Mouse (Mus musculus) megakaryocyte, adult 5-6 weeks (primary cell): ENCODE measurements around the gene Iffo2. TPM values are rescaled to one million over a fixed set of nuclear protein-coding genes. Genes with fewer than 3 reads are reported as not detected.

Source experiments
- ATAC-seq: 2 replicates; pipeline ENCODE4 v1.8.0; 2016; ENCODE audit warnings: mild to moderate bottlenecking, inconsistent platforms; ENCODE audit not compliant: poor library complexity, severe bottlenecking
- total RNA-seq, 2 experiments: library from RNA; stranded (forward) in 1 of 2; stranded (reverse) in 1 of 2; fragments of 153-499, 151-499 nt in 1 of 2; fragments of 221-1000, 200-1000 nt in 1 of 2; gene quantifications; 2 replicates each; pipeline versions ENCODE4 v1.2.3 to v1.2.4; 2015 to 2017

Gene Iffo2
- total RNA-seq, 2 experiments from 2014 or later: 0.83 to 2.1 TPM

DNA sequence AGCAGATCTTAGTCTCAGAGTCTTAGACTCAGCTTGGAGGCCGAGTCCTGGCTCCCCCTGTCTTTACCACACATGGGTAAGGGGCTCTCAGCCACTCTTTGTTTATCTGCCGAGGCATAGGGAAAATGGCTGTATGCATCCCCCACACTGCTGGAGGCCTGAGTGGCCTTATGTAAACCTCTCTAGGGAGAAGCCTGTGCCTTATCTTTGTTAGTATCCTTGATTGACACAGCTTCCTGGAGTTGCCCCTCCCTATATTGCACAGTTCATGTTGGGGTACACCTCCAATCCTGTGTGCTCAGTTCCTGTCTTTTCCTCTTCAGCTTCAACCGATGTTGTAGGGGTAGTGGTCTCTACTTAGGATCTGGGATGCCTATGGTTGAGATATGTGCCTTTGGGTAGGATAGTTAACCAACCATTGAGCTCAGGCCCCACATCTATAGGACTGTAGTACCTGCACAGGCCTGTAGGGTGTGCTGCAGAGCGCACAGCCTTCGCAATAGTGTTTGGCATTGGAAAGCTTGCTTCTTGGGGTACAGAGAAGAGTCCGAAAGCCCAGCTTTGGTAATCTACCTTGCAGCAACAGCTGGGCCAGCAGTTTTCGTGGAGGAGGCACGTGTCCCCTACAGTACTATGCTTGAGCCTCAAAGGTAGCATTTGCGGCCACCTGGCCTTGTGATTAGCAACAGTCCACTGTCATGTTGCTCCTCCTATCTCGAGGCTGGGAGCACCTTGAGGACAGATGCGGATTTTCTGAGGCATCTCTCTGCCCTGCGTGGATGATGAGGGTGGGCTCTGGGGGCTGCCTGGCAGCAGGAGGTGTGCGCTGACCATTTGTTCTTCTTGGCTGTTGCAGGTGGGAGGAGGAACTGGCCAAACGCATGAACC, 72.3 kb downstream of the Iffo2 start, which contains the start of gene Gm21969:
Gm21969 (plus strand) TSS at position 830 of the 888 bp plus-strand sequence.
- peak; percentile 78 for ATAC-seq

DNA sequence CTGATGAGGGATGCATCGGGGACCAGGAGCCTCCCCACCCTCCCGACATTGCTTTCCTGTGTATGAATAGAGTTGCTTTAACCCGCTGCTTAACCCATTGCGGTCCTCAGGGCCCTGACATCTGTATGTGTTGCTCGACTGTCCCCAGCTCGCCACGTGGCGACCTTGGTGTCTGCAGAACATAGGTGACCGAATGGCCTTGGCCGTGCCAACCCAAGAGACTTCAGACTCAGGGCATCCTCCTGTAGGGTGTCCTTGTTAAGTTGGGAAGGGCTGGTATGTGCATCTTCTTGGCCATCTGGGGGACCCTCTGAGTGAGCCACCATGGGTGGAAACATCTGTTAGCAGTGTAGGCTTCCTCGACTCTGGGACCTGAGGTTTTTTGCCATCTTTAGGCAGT, 74.9 kb downstream of the Iffo2 start:
- ATAC-seq: no peak

DNA sequence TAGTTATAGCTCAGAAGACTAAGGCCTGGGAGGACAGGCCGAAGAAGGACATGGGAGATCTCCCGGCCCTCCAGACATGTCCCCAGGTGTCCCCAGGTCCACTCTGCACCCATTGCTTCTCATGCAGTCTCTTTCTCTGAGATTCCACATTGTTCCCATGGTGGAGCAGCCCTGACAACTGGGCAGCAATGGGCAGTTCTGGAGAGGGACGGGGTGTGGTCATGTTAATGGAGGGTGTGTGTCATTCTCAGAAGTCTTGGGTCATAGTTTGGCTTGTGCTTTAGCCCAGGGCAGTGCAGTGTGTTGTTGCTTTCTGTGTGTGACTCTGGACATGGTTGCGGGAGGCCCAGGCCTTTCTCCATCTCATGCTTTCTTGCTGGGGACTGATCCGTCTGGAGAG, 76.4 kb downstream of the Iffo2 start:
- ATAC-seq: no peak

DNA sequence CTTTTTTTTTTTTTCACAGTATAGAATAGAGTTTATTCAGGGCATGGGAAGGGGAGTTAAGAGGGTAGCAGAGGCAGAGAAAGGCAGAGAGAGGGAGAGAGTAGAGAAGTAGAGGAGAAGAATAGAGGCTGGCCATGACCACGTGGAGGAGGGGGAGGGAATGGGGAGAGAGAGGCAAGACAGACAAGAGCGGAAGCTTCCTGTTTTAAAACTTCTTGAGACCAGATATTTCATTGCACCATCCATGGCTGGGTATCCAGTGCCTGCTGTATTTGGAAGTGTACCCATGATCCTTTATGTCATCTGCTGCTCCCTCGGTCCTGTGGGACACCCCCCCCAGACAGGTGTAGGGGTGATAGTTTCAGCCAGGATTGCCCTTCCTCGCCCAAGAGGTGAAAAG, 78.6 kb downstream of the Iffo2 start:
- peak; percentile 65 for ATAC-seq

DNA sequence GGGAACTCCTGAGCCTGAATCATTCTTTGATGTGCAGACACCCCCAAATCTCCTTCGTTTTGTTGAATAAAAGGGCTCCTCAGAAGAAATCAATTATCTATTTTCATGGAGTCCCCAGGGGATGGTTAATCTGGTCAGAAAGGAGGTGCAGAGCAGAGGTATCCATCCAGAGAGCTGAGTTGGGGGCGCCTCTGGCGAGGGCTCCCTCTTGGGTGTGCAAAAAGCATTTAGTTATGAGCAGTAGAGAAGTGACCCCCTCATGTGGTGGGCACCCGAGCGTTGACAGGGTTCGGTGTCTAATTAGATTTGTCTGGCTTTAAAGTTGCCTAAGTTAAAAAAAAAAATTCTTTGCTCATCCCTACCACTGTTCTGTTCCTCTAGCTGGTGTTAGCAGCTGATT, 80.6 kb downstream of the Iffo2 start:
- ATAC-seq: no peak

DNA sequence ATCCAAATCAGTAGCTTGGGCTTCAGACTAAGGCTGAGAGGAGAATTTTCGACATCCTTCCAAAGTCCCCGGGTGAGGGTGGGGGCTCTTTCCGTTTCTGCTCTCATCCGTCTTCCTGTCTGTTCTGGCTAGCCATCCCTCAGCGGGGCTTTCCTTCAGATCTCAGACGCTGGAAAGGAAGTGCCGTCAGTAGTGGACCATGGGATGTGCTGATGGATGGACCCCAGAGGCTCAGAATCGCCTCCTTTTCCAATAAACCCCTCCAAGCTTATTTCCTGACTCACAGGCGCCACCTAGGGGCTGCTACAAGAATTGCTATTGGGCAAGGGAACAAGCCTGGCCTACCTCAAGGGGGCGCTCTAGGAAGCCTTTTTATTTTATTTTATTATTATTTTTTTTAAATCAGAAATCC, 81.2 kb downstream of the Iffo2 start:
- peak; percentile 63 for ATAC-seq

DNA sequence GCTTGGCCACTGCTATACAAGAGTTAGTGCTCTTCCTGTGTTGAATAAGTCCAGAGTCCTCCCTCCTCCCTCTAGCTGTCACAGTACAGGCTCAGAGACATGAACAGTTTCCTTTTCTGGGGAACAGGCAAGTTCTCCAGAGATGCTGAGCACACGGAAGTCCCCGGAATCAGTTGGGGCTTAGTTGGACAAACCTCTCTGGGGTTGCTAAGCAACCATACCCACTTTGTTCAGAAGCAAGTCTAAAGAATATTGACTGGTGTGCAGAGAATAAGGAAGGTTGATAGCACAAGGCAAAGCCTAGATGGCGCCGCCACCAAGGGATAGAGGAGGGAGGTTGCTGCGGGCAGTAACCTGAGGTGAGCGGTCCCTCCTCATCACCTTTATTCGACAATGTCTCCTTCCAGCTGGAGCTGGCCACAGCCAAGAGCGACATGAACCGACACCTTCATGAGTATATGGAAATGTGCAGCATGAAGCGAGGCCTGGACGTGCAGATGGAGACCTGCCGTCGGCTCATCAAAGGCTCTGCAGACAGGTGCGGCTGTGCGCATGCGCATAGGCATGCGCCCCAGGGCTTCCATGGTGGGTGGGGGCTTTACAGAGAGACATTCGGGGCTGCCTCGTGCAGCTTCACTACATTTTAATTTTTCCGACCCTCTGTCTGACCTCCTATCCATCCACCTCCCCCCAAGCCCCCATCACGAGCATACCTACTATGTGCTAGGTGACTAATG, 84.3 kb downstream of the Iffo2 start:
- ATAC-seq: no peak

DNA sequence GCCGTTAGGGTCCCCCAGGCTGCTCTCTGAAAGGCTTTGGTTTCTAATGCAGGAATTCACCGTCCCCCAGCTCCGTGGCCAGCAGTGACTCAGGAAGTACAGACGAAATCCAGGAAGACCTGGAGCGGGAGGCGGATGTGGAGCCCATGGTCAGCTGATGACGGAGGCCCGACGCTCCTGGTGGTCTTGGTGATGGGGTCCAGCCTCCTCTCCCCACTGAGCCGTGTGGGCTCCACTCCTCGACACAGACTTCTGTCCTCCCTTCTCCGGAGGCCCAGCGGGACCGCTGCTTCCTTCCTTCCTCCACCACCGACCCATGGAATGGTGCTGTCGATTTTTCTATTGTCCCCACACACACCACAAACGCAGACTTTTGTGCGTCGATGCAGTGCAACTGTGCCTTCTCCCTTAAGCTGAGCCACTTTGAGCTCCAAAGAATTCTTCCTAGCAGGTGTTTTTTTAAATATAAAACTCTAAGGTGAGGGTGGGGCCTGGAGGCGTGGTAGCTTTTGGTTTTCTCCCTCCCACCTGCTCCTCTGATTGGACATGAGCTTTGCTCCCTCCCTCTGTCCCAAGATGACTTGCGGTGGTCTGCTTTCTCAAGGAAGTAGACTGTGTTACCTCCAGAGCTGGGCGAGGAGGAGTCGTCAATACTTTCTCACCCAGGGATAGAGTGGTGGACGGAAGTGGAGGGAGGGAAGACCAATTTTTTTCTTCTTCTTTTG, 86.1 kb downstream of the Iffo2 start:
- ATAC-seq: peak; percentile 97

DNA sequence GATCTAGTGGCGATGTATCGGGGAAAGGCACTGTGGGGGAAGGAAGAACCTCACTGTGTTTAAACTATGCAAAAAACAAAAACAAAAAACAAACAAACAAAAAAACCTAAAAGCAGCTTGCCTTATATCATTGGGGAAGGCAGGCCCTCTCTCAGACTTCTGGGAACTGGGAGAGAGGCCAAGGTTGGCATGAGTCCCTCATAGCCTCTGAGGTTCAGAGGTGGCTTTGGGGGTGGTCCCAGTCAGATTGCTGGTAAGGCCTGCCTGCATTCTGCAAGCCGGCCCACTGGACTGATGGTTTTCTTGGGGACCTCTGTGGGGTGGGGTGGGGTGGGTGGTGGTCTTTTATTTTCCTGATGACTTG, 86.6 kb downstream of the Iffo2 start:
- ATAC-seq: no peak

DNA sequence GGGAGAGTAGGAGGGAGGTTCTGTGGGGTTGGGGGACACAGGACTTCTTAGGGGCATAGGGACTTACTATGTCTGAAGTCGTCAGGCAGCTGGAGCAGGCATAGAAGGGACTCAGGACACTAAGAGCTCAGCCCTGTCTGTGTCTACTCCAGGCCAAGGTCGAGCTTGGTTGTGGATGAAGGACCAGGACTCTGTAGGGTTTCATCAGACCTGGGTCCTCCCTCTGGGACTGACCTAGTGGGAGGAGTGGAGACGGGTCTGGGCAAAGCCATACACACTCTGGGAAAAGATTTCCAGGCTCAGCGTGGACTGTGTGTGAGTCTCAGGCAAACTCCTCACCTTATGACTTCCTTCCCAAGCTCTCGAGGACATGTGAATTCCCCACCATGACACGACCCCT, 89.4 kb downstream of the Iffo2 start:
- no peak for ATAC-seq

DNA sequence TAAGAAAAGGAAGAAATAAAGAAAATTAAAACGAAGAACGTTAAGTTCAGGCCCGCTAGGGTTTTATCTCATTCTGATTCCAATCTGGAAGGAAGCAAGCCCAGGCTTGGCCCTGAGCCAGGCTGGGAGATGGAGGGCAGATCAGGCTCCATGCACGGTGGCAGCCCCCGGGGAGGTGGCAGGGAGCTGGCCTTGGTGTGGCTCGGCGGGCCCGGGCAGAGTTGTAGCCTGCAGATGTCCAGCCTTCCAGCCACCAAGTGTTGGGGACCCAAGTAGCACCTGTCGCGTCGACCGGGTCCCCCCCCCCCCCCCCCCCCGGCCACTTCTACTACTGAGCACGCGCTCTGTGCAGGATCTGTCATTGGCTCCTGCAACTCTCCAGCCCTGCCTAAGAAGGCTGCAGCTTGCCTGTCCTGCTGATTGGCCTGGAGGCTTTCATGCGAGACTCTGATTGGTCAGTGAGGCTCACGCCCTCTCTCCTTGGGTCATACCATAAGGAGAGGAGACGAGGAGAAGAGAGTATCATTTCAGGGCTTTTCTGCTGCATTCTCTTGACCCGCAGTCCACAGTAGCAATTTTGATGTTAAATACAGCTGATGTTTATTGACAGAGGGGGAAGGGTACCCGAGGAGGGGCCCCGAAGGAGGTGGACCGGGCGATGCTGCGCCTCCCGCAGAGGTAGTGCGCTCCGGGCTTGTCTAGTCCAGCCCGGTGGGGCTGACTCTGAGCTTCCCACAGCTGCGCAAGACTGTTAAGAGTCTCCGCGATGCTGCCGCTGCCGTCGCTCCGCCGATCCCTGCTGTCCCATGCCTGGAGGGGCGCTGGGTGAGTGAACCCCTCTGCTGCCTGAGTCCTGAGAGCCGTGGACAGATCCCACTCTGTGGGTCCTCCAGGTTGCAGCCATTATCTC, 92.3 kb downstream of the Iffo2 start, which contains the start of gene Aldh4a1:
Aldh4a1 (plus strand) TSS at position 494 of the 910 bp plus-strand sequence.
- ATAC-seq: peak; percentile 98

DNA sequence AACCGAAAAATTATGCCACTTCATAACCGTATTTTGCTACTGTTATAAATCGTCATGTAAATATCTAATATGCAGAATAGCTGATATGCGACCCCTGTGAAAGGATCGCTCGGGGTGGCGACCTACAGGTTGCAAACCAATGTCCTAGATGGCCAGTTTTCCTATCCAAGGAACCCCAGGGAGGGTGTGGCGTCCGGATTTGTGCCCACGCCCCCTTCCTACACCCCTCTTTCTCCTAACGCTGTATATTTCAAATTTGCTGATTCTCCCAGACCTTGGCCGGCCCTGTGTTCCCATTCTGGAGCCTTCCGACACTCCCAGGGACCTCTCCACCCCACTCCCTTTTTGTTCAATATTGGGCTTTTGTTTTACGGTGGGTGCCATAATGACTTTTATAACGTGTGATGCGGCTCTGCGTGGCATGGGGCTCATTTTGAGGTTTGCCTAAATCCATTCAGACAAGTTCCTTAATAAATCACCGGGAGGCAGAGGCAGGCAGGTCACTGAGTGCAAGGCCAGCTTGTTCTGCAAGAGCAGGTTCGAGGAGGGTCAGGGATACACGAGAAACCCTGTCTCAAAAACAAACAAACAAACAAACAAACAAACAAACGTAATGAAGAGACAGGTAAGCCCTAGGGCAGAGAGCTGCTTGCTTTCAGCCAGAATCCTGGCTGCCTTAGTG, 93.2 kb downstream of the Iffo2 start:
- no peak for ATAC-seq

DNA sequence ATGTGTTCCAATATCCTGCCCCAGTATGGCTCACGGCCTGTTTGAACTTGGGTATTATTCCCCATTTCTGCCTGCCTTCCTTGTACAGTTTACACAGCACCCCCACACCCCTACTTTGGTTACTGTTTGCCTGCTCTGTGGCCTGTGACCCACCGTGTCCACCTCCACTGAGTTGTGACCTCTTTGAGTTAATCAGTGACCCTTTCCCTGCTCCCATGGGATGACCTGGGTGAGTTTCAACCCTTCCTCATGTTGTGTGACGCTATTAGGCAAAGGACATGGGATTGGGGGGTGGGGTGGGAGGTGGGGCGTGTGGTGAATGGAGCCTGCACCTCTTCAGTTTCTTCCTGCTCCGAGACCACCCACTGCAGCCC, 93.8 kb downstream of the Iffo2 start:
- no peak for ATAC-seq

DNA sequence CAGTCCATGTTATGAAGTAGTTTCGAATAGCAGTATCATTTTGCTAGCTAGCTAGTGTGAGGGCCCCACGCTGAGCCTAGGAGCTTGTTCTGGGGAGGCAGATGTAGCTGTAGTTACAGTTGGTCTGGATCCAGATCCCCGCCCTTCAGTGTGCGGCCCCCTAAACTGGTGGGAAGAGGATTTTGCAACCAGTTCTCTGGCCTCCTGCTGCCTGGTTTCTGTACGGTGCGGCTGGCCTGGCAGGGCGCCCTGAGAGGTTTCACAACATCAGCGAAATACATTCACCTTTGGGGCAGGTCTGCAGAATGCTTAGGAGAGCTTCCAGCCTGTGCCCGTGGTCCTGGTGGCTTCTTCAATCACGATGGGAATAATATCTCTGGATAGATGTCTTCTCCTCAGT, 94.4 kb downstream of the Iffo2 start:
- ATAC-seq: no peak

DNA sequence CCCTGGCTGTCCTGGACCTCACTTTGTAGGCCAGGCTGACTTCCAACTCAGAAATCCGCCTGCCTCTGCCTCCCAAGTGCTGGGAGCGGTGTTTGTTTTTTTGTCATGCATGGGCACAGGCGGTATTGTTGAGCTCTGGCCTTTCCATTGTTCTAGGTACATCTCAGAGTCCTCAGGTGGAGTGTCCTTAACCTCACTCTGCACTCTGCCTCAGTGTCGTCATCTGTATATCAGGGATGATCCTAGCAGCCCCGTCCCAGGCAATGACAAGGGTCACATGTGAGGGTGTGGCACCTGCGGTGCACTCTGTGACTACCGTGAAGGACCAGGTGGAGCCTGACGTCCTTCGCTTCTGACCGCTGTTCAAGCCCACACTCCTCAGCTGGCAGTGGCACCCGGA, 97.0 kb downstream of the Iffo2 start:
- ATAC-seq: no peak

DNA sequence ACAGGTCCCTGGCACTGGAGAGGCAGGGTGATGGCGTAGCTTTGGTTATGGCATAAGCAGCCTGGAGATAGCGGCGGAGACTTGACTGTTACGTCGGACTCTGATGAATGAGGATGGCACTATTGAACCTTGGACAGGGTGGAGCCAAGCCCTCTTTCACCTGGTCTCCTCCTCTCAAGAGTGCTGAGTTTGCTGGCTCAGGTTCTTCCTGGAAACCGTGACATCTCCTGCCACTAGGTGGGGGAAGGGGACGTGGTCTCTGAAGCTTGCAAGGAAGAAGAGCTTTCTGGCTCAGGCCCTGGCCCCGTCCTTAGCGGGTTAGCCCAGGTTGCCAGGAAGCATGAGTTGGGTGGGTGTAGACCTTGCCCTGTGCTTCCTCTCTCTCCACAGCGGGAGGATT, 99.8 kb downstream of the Iffo2 start:
- ATAC-seq: no peak

DNA sequence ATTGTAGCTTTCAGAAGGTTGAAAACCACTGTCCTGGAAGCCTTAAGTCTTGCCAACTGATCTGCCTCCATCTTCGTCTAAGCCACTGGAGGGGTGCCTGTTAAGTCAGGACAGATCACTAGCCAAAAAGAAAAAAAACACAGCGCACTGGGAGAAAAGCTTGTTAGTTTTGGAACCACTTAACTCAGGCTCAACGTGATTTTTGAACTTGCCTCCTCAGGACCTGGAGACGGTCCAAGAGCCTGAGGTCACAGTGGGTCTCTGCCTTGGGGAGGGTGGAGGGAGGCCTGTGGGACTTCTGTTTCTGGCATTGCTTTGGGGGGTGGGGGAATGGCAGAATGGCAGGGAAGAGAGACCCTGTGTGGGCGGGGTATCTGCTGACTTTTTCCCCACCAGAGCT, 100.8 kb downstream of the Iffo2 start:
- no peak for ATAC-seq

DNA sequence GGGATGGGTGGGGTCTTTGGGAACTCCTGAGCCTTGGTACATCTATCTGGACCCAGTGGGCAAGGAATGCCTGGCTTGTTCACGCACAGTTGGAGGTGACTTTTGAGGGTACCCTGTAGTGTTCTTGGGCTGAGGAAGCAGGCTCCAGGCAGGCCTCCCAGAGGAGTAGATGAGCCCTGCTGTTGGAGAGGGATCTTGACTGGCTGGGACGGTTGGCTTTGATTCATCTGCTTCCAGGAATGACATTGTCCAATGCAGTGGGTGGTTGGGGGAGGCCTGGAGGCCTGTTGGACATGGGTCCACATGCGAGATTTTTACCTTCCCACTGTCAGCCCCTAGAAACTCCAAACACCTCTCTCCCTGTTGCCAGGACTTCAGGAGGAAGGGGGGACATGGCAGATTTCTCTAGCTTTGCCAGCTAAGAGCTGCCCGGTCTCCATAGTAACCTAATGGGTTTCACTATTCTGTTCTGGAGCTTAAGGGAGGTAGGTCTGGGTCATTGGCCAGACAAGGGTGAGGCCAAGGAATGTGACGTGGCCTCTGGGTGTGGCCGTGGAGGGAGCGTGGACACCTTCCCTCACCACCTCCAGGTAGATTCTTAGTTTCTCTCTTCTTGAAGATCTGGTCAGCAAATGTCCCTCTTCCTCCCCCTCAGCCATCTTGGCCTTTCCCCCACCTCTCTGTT, 101.4 kb downstream of the Iffo2 start:
- no peak for ATAC-seq

DNA sequence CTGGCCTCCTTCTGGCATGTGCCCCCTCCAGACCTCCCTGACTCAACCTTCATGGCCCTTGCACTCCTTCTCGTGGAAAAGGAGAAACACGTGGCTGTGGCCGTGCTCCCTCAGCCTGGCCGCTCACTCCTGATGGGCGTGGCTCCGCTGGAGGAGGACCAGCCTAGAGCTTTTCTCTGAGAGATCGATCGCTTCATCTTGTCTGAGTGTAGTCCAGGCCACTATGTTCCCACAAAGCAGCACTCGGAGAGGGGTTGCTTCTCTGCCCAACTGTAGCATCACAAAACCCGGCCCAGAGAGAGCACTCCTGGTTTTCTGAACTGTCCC, 101.9 kb downstream of the Iffo2 start:
- no peak for ATAC-seq
